Mouse (Mus musculus) forebrain, embryonic 14.5 days (tissue): ENCODE data around the gene 2200002D01Rik. TPM values are rescaled to one million over a fixed set of nuclear protein-coding genes. Genes with fewer than 3 reads are reported as not detected.
"Not testable (repeated sequence)": the region's sequence is repeated elsewhere in the genome, so short reads cannot be mapped to it uniquely, and the experiment has no call there.

ENCODE experiments used
- ATAC-seq: fragments of 200-750 bp; cut with Nextera tagmentation; 2 replicates; pipeline ENCODE4 v1.8.0; 2017; ENCODE audit warnings: mild to moderate bottlenecking, moderate library complexity
- DNase-seq: peaks from one replicate; pipeline ENCODE4 v3.0.0-alpha.2; 2015; ENCODE audit warnings: low spot score
- H3K27ac ChIP-seq: fragments of 300-500 bp; sonication (generic); 2 replicates; pipeline ENCODE4 v1.5.1; 2014; ENCODE audit warnings: low read depth, mild to moderate bottlenecking, control low read depth, low read length, moderate library complexity
- H3K27me3 ChIP-seq: fragments of 300-500 bp; sonication (generic); replicated peaks from 2 replicates; pipeline ENCODE4 v1.6.1; 2014; ENCODE audit warnings: low read length, control low read depth, mixed read lengths; ENCODE audit not compliant: control insufficient read depth, insufficient read depth
- H3K36me3 ChIP-seq: fragments of 300-500 bp; sonication (generic); 2 replicates; pipeline ENCODE4 v1.6.1; 2014; ENCODE audit warnings: low read length, control low read depth; ENCODE audit not compliant: control insufficient read depth, insufficient read depth
- H3K4me1 ChIP-seq: fragments of 300-500 bp; sonication (generic); 2 replicates; pipeline ENCODE4 v1.6.1; 2014; ENCODE audit warnings: antibody characterized with exemption, low read length, control low read depth; ENCODE audit not compliant: control insufficient read depth, insufficient read depth
- H3K4me2 ChIP-seq: fragments of 300-500 bp; sonication (generic); 2 replicates; pipeline ENCODE4 v1.6.1; 2014; ENCODE audit warnings: mild to moderate bottlenecking, control low read depth, low read length
- H3K4me3 ChIP-seq: fragments of 300-500 bp; sonication (generic); 2 replicates; pipeline ENCODE4 v1.5.1; 2014; ENCODE audit warnings: low read depth, low read length, control low read depth
- H3K9ac ChIP-seq: fragments of 300-500 bp; sonication (generic); 2 replicates; pipeline ENCODE4 v1.6.1; 2014; ENCODE audit warnings: mild to moderate bottlenecking, low read length, control low read depth, moderate library complexity
- H3K9me3 ChIP-seq: fragments of 300-500 bp; sonication (generic); replicated peaks from 2 replicates; pipeline ENCODE4 v1.6.1; 2016; ENCODE audit warnings: low read length, control low read depth, mixed read lengths; ENCODE audit not compliant: control insufficient read depth
- WGBS: fragments of 180-500 bp; shearing (Covaris S2); extraction: QIAGEN DNeasy Blood & Tissue Kit; methylation state at CpG from one replicate; pipeline ENCODE4 v1.1.7; 2014; 5-methylcytosine and 5-hydroxymethylcytosine counted together
- polyA plus RNA-seq: library from polyadenylated mRNA; unstranded; fragments of >200 nt; fragmentation: Nextera tagmentation; extraction: Ambion mirVana; gene quantifications from 2 replicates; pipeline ENCODE4 v1.2.1, GENCODE M21; 2014

The 2200002D01Rik gene
- polyA plus RNA-seq, 1 experiment from 2014 or later, result 0.37 TPM

GRCm38 (mm10) chr7:29247706-29248105 is 560 bp downstream of the 2200002D01Rik start:
- Histone ChIP-seq H3K9ac (no peak overlapping the region), H3K4me3 (no peak overlapping the region)
- DNase-seq, result no peak

GRCm38 (mm10) chr7:29247314-29247700 is 959 bp downstream of the 2200002D01Rik start:
- H3K27ac ChIP-seq, result no peak overlapping the region
- H3K9me3 ChIP-seq, result no peaks in the 10 kb centered on the region
- peak overlapping the region; percentile 26; the same call in 1 of the 2 replicates for H3K4me2 ChIP-seq
- peaks cover 16% of the 10 kb centered on the region for H3K27me3 ChIP-seq
- no peaks in the 10 kb centered on the region for H3K4me1 ChIP-seq
- DNase-seq (peak; percentile 60), ATAC-seq (peak; percentile 40)
- peaks cover 12% of the 10 kb centered on the region for H3K36me3 ChIP-seq
- 30% methylated on average over 16 of the region's 16 CpGs for WGBS
- no peak overlapping the region for H3K9ac ChIP-seq
- H3K4me3 ChIP-seq, result no peak overlapping the region

More at GRCm38 (mm10) chr7:29247706-29248105, 560 bp downstream of the 2200002D01Rik start:
- peak; percentile 42; the same call in 1 of the 2 replicates for ATAC-seq
- Histone ChIP-seq H3K27me3 (peaks cover 16% of the 10 kb centered on the region), H3K4me1 (no peaks in the 10 kb centered on the region), H3K4me2 (peak overlapping the region; percentile 26), H3K27ac (no peak overlapping the region), H3K36me3 (peaks cover 12% of the 10 kb centered on the region), H3K9me3 (no peaks in the 10 kb centered on the region)
- 17% methylated on average over 19 of the region's 19 CpGs for WGBS

GRCm38 (mm10) chr7:29246619-29247313 is 1.5 kb downstream of the 2200002D01Rik start:
- no peak overlapping the region for H3K4me3 ChIP-seq
- DNase-seq (no peak), ATAC-seq (no peak)
- H3K4me1 ChIP-seq, result no peaks in the 10 kb centered on the region
- peaks cover 12% of the 10 kb centered on the region for H3K36me3 ChIP-seq
- no peak overlapping the region for H3K9ac ChIP-seq
- H3K27ac ChIP-seq, result no peak overlapping the region
- H3K27me3 ChIP-seq, result peaks cover 16% of the 10 kb centered on the region
- WGBS, result 86% methylated on average over 21 of the region's 21 CpGs
- no peaks in the 10 kb centered on the region for H3K9me3 ChIP-seq
- no peak overlapping the region for H3K4me2 ChIP-seq

GRCm38 (mm10) chr7:29246015-29246414 is 2.3 kb downstream of the 2200002D01Rik start:
- ATAC-seq, result no peak
- H3K36me3 ChIP-seq, result peaks cover 12% of the 10 kb centered on the region
- DNase-seq, result no peak
- no peaks in the 10 kb centered on the region for H3K4me1 ChIP-seq
- no peaks in the 10 kb centered on the region for H3K9me3 ChIP-seq
- peaks cover 16% of the 10 kb centered on the region for H3K27me3 ChIP-seq
- 80% methylated on average over 5 of the region's 5 CpGs for WGBS
- H3K4me3 ChIP-seq, result no peak overlapping the region
- H3K9ac ChIP-seq, result no peak overlapping the region
- H3K4me2 ChIP-seq, result no peak overlapping the region
- H3K27ac ChIP-seq, result no peak overlapping the region

- Histone ChIP-seq H3K36me3 (peaks cover 12% of the 10 kb centered on the region), H3K9ac (no peak overlapping the region), H3K4me2 (no peak overlapping the region), H3K4me1 (no peaks in the 10 kb centered on the region), H3K4me3 (no peak overlapping the region), H3K27me3 (peaks cover 16% of the 10 kb centered on the region), H3K27ac (no peak overlapping the region), H3K9me3 (no peaks in the 10 kb centered on the region)
- DNase-seq, result no peak
- 84% methylated on average over 7 of the region's 7 CpGs for WGBS
- ATAC-seq, result no peak
These were observed 3.4 kb downstream of the 2200002D01Rik start for GRCm38 (mm10) chr7:29244732-29245416.

GRCm38 (mm10) chr7:29238019-29238967 is 10.0 kb downstream of the 2200002D01Rik start, which contains the start of gene Yif1b:
TSS of gene Yif1b (plus strand) at chr7:29238329.
- peak within 1 kb of the TSS; percentile 76 for H3K9ac ChIP-seq
- H3K9me3 ChIP-seq, result no peaks in the 10 kb centered on the region
- DNase-seq, result peak; percentile 100
- peak; percentile 98 for ATAC-seq
- no peaks in the 10 kb centered on the region for H3K27me3 ChIP-seq
- under 1% methylated on average over 60 of the region's 60 CpGs for WGBS
- peak within 1 kb of the TSS; percentile 61 for H3K4me3 ChIP-seq
- peaks cover 6% of the 10 kb centered on the region for H3K4me1 ChIP-seq
- peak within 1 kb of the TSS; percentile 55 for H3K27ac ChIP-seq
- peak within 1 kb of the TSS; percentile 82 for H3K4me2 ChIP-seq
- H3K36me3 ChIP-seq, result no peaks in the 10 kb centered on the region

- H3K9me3 ChIP-seq, DNase-seq, H3K36me3 ChIP-seq, H3K4me1 ChIP-seq, H3K27me3 ChIP-seq: not testable (repeated sequence)
- Histone ChIP-seq H3K9ac (peak overlapping the region; percentile 35; the same call in 1 of the 2 replicates), H3K4me2 (peak overlapping the region; percentile 82), H3K27ac (peak overlapping the region; percentile 55), H3K4me3 (peak overlapping the region; percentile 61)
- 30% methylated on average over 6 of the region's 6 CpGs for WGBS
- peak; percentile 32 for ATAC-seq
These were observed 10.7 kb downstream of the 2200002D01Rik start for GRCm38 (mm10) chr7:29237596-29237995.

GRCm38 (mm10) chr7:29236593-29236992 is 11.7 kb downstream of the 2200002D01Rik start:
- H3K9ac ChIP-seq, result no peak overlapping the region
- ATAC-seq, result no peak
- no peaks in the 10 kb centered on the region for H3K9me3 ChIP-seq
- H3K27ac ChIP-seq, result no peak overlapping the region
- H3K36me3 ChIP-seq, result no peaks in the 10 kb centered on the region
- peaks cover 10% of the 10 kb centered on the region for H3K4me1 ChIP-seq
- 91% methylated on average over 4 of the region's 4 CpGs for WGBS
- no peak overlapping the region for H3K4me2 ChIP-seq
- DNase-seq, result no peak
- peaks cover 14% of the 10 kb centered on the region for H3K27me3 ChIP-seq
- no peak overlapping the region for H3K4me3 ChIP-seq
